Mouse (Mus musculus) frontal cortex, adult (tissue): ENCODE data around the gene Kdm1b.

Experiments used
- ATAC-seq: cut with Nextera tagmentation; 2 replicates; pipeline ENCODE4 v1.9.2; 2017; ENCODE audit warnings: mild to moderate bottlenecking, moderate library complexity, mixed read lengths; ENCODE audit not compliant: low TSS enrichment

Kdm1b gene

DNA sequence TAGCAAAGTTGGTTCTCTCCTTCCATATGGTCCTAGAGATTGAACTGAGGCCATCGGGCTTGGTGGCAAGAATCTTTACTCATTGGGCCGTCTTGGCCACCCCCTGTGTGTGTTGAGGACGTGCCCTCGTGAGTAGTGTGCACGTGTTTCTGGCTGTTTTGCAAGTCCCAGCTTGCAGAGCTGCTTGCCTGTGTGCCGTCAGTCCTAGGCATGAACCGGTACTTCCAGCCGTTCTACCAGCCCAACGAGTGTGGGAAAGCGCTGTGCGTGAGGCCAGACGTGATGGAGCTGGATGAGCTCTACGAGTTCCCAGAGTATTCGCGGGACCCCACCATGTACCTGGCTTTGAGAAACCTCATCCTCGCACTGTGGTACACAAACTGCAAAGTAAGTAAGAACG is 19.5 kb downstream of the Kdm1b start:
- ATAC-seq: no peak

DNA sequence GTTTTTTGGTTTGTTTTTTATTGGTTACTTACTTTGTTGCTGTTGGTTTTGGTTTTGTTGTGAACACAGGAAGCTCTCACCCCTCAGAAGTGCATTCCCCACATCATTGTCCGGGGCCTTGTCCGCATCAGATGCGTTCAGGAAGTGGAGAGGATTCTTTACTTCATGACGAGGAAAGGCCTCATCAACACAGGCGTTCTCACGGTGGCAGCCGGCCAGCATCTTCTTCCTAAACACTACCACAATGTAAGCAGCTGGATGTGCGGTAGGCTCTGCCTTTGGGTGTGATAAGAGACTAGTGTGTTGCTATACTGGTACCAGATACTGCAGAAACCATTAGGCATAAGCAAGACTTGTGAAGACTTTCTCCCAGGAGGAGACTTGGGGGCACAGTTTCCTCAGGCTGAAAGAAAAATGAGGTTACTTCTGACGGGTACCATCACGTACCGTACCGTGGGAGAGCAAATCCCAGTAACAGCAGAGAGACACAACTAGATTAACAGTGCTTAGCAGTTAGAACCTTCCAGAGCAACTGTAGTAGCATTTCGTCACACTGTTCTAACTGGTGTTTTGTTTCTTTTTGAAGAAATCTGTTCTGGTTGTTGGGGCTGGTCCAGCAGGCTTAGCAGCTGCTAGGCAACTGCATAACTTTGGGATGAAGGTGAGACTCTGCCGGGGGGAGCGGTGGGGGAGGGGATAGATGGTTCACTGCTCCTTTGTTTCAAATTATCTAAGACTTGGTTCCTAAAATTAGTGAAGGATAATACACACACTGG is 20.9 kb downstream of the Kdm1b start:
- no peak for ATAC-seq

DNA sequence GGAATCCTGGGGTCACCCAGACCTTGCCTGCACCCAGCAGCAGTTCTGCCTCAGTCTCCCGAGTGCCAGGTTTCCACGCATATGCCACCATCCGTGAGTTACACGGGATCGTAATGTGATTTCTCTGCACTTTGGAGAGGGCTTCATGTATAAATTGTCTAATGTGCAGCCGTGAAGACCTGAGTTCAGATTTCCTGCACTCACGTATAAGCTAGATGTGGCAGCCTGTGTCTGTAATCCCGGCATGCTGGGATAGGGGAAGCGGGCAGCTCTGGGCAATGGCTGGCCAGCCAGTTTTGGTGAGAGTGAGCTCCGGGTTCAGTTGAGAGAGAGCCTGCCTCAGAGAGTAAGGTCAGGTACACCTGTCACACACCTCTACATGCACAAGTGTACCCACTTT is 23.2 kb downstream of the Kdm1b start:
- no peak for ATAC-seq

DNA sequence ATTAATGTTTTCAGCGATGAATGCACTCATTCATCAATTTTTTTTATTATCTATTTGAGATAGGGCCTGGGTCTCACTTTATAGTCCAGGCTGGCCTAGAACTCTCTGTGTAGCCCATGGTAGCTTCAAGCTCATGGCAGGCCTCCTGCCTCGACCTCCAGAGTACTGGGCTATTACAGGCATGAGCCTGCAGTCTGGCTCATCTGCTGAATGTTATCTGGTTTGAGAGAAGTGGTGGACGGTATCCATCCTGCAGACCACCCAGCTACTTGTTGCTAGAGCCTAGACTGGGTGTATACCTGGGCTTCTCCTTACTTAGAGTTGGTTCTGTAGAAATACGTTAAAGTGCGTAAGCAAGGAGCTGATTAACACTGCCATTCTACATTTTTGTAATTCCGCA is 23.7 kb downstream of the Kdm1b start:
- no peak for ATAC-seq

DNA sequence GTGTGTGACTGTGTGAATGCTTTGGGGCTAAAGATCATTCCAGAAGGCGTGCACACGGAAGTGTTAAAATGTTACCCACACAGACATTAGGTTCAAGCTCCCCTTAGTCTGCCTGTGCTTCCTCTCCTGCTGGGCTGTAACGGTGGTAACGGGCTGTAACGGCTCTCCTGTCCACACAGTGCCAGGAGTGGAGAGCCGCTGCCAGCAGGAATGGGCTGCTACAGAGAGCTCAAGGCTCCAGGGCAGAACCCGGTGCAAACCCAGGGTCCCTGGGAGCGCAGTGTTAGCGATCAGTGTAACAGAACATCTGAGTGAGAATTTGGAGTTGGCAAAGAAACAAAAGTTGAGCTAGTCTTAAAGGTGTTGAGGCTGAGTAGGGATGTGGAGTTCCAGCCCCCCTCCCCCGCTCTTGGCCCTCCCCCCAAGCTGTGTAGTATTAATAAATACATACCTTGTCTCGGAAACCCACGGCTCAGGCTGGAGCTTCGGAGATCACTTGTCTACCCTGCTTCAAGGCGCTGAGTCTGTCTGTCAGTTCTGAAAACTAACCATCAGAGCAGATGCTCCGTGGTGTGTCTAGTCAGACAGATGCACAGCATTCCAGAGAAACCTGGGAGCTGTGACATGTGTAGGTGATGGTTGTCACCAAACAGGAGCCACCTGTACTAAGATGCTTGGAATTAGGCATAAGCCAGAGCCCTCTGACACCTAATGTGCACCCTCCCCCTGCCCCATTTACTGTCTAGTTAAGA is 27.2 kb downstream of the Kdm1b start:
- no peak for ATAC-seq

DNA sequence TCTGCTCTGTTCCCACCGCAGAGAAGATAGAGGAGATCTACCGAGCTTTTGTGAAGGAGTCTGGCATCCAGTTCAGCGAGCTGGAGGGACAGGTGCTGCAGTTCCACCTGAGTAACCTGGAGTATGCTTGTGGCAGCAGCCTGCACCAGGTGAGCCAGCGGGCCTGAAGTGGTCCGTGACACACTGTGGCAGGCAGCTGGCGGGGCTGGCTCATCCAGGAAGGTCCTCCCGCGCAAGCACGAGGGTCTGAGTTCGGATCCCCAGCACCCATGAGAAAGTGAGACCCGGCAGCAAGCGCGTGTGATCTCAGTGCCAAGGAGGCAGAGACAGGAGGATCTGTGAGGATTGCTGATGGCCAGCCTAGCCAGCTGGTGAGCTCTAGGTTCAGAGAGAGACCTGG is 28.6 kb downstream of the Kdm1b start:
- no peak for ATAC-seq

DNA sequence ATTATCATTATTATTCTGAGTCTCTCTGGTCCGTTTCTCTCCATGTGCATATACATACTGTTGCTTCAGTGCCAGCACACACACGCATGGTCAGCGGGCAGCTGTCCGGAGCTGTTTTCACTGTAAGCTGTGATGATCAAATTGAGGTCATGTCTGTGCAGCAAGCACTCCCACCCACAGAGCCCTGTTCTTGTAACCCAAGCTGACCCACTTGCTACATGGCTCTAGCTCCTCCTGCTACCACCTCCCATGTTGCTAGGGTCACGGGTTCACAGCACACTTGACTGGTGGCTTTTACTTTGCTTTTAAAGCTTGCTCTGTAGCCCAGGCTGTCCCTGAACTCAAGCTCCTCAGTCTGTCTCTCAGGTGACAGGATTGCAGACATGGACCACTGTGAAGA is 29.2 kb downstream of the Kdm1b start:
- ATAC-seq: no peak

DNA sequence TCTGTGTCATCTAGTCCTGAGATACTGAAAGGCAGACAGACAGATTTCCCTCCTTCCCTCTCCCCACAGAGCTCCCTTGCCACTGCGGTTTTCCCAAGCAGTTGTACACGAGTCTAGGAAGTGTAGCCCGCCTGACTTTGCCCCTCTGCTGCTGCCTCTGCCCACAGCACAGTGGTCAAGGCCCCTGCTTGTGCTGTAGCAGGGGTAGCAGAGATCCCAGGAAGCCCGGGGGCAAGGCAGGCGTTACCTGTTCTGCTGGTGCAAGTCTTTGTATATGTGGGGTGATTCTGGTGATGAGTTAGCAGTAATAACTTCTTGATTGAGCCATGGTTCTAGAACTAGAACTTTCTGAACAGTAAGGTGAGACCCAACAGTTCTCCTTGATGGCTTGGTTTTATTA is 32.9 kb downstream of the Kdm1b start:
- ATAC-seq: no peak

DNA sequence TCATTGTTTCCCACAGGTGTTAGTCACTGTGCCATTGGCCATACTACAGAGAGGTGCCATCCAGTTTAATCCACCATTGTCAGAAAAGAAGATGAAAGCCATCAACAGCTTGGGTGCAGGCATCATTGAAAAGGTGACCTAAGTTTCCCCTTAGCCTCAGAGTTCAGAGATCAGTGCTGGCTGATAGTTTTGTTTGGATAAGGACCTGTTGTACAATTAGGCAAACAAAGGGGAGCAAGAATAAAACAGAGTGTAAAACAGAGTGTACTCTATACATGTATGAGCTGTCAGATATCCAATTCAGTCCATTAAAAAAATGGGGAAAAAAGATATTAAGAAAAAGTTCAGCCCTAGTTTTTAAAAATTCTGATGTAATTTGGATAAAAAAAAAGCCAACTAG is 34.1 kb downstream of the Kdm1b start:
- no peak for ATAC-seq

DNA sequence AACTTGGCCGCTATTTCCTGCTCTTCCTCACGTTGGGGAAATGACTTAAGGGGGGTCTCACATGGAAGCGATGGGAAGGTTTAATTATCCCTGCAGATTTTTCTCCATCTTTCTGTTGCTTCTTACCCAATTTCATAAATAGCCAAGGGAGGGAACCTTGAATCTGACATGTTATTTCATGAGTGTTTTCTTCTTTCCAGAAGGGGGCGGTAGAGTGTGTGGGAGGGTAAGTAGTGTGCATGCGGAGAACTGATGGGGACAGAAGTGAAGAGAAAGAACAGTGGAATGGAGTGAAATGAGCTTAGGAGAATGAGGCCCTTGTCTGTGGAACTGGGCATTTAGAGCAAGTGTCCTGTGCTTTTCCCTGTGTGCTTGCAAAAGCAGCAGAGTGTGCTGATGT is 35.5 kb downstream of the Kdm1b start:
- peak; percentile 47; the same call in 1 of the 2 replicates for ATAC-seq

DNA sequence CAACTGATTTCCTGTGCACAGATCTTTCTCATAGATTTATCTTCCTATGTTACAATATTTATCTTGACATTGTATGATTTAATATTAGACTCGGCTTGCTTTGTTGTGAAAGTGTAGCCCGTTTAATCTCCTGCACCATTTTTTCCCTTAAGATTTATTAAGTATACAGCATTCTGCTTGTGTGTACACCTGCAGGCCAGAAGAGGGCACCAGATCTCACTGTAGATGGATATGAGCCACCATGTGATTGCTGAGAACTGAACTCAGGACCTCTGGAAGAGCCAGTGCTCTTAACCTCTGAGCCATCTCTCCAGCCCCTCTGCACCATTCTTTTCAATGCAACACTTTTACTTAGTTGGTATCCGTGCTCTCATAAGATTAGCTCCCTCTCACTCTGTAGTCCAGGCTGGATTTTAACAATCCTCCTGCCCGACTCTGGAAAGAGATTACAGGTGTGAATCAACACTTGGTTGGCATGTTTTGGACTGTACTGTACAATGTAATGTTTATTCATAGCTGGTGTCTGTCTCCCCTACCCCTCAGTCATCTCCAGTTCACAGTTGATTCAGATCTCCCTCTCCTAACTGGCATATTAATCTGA is 37.7 kb downstream of the Kdm1b start:
- ATAC-seq: no peak

DNA sequence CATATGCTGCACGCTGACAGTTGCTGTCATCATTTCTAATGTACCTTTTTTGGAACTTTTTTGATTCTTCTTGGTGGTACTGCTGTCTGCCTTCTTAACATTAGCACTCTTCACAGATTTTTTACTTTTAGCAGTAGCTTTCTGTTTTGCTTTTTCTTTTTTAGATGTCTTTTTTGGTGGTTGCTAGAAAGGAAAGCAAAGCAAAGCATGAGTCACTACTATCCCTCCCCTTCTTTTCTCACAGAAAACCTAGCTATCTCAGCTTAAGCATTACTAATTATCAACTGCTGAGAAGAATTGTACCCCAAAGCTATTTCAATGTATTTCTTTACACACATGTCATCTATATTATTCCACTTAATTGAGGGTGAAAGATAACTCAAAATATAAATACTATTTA is 45.1 kb downstream of the Kdm1b start:
- peak; percentile 81; the same call in 1 of the 2 replicates for ATAC-seq

DNA sequence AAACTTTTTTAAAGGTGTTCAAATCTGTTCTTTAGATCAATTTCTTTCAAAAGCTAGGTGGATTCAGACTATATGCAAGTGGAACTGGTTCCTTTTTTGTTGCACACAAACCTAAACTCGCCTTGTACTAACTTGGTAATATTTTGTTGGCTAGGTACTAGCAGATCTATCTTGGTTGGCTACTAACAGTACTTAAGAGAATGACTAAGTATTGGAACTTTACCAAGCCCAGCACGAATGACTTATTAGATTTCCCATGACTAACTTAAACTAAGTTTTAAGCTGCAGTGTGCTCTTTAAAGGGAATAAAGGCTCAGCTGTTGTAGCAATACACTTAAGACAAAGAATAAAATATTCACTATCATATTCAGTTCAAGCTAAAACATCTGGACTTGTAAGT is 46.0 kb downstream of the Kdm1b start:
- ATAC-seq: no peak

DNA sequence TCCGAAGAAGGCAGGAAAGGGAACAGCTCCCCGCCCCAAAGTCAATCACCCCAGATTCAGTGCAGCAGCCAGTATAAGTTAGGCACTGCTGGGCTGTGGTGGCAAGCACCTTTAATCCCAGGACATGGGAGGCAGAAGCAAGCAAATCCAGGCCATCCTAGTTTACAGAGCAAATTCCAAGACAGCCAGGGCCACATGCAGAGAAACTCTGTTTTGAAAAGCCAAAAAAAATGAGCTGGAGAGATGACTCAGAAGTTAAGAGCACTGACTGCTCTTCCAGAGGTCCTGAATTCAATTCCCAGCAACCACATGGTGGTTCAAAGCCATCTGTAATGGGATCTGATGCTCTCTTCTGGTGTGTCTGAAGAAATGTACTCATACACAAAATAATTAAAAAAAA is 50.5 kb downstream of the Kdm1b start:
- ATAC-seq: no peak

DNA sequence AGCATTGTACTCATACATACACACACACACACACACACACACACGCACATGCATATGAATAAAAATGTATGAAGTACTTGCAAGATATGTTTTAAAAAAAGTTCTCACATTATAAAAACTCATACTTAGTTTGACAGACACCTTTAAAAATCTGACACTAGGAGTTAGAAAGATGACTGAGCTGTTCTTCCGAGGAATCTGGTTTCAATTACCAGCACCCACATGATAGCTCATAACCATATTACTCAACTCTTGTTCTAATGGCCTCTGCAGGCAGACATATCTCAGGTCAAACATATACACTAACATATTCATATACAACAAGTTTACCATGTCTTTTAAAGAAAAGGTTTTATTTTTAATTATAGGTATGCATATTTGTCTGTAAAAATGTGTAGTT is 53.3 kb downstream of the Kdm1b start:
- ATAC-seq: no peak

DNA sequence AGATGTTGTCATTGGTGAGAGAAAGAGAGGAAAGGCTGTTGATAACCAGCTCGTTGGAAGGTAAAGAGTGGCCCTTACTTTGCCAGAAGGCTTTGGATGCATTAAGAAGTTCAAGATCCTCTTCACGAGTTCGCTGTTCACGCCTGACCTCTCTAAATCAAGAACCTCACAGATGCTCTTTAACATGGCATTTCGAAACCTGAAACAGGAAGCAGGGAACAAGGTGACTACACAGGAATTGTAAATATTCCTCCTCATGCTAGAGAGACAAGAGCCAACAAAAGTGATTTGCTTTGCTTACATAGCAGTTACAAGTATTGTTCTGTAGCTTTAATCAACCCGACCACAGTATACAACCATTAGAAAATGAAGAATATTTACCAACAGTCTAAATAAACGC is 56.0 kb downstream of the Kdm1b start:
- ATAC-seq: no peak

DNA sequence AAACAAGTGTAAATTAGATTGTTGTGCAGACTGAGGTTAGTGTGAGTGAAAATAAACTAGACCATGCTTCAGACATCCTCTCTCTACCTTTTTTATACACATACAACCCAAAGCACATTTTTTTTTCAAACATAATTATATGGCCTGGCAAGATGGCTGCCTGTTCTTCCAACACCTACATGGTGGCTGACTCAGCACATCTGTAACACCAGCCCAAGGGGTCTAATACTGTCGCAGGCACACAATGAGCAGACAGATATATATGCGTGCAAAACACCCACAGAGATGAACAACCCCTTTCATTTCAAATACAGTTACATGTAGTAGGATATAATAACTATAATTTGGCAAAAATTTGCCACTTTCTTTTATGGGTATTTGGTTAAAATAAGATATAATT is 57.3 kb downstream of the Kdm1b start:
- no peak for ATAC-seq

DNA sequence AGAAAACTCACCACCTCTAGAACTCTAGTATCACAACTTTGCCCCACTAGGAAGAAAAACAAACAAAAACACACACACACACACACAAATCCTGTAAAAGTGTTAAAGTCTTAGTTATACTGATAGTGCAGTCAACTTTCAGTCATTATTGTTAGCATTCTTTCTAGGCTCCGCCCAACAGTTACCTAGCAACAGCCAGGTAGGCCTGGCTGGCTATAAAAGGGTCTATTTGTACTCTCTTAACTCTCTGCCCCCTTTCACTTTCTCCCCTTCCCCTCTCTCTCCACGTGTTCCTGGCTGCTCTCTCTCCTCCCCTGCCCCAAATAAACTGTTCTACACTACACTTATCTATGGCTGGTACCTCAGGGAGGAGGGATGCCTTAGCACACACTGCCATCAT is 60.8 kb downstream of the Kdm1b start:
- ATAC-seq: no peak

DNA sequence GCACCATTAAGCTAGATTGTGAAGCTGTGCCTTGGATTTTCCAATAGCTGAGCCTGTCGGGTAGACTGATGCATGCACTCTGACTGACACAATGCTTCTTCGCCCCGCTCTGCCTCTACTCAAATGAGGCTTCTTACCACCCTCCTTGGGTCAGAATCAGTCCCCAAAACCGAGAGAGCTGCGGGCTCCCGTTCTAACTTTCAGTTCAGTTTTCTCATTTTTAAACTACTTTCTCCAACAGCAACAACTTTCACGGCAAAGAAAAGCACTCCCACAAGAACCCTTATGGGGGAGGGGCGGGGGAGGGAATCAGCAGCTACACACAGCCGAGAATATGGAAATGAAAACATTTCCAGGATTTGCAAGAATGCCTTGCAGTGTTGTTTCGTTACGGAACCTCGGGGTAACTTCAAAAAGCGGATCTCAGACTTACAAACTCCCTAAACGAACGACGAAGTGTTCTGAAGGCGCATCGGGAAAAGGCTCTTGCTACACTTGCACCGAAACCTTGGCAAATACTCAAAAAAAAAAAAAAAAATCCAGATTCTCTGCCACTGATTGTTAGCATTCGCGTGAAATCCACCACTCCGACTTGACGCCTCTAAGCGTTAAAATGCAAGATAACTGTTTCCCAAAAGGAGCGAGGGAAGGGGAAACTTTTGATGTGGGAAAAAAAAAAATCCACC is 61.7 kb downstream of the Kdm1b start:
- ATAC-seq: peak; percentile 21; the same call in 1 of the 2 replicates

DNA sequence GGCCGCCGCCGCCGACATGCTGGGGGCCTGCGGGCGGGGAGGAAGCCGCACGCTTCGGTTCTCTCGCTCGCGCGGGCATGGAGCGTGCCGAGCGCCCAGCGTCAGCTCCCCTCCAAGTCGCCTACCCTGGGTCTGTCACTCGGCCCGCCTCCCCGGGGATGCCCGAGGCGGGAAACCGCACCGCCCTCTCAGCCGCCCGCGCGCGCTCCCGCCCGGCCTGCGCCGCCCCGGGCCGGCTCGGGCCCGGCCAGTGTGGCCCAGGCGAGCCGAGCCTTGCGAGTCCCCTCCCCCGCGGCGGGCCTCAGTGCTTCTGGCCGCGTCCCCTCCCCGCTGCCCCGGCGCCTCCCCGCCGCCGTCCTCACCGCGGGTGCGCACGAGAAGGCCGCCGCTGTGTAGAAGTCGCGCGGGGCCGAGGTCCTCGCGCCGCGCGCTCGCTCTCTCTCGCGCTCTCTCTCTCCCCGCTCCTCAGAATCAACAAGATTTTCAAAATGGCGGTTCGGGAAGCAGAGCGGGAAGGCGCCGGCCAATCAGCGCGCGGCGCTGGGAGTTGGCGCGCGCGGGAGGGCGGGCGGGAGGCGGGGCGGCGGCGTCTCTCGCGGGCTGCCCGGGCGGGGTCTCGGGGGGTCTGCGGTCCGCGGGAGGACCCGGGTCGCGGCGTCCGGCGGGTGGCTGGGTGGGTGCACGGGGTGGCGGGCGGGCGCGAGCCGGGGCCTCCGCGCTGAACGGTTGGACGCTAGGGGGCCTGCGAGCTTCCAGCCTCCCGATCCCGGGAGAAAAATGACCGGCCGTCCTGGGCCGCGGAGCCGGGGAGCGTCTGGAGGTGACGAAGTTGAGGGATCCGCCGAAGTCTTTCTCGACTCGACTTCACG is 62.6 kb downstream of the Kdm1b start, which contains the start of gene Dek:
Dek (minus strand) TSS at position 491 of the 869 bp plus-strand sequence.
- peak; percentile 83 for ATAC-seq

DNA sequence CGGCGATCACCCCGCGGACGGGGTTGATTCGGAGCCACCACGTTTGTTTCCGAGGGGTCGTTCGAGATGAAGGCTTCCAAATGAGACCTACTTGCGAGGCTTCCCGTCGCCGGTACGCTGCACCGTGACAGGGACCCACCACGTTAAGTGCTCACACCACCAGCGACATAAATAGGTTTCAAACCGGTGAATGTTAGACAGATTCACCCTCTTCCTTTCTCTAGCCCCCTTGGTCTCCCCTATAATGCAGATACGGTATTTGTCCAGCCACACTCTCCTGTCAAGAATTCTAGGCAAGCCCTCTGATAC is 63.2 kb downstream of the Kdm1b start:
- peak; percentile 13; the same call in 1 of the 2 replicates for ATAC-seq

DNA sequence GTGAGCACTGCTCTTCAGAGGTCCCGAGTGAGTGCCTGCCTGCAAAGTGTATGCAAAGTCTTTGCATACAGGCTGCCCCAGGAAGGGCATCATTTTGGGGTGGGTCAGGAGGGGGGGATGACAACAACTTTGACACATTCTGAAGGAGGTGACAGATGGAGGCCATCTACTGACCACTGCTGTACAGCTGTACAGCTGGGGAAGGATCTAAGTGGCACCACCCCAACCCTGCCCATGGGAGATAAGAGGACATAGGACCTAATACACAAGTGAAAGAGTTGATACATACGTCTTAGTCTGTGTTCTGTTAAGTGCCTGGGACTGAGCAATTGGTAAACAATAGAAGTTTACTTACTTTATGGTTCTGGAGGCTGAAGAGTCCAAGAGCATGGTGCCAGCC is 65.9 kb downstream of the Kdm1b start:
- ATAC-seq: no peak
